Mouse (Mus musculus): ENCODE data around the gene Ercc2. TPM values are rescaled to one million over a fixed set of nuclear protein-coding genes. Genes with fewer than 3 reads are reported as not detected.

The Ercc2 gene
- total RNA-seq, 2 experiments from 2014 or later: 36.2 to 37.1 TPM

- no peak for DNase-seq
These were observed 27.9 kb downstream of the Ercc2 start for GRCm38 (mm10) chr7:19409753-19410152.

GRCm38 (mm10) chr7:19410766-19411344, 29.0 kb downstream of the Ercc2 start:
- no peak for DNase-seq

- DNase-seq: no peak
These were observed 30.0 kb downstream of the Ercc2 start for GRCm38 (mm10) chr7:19411783-19412182.

GRCm38 (mm10) chr7:19413525-19413924, 31.7 kb downstream of the Ercc2 start:
- no peak for DNase-seq

- DNase-seq: no peak
These were observed 34.8 kb downstream of the Ercc2 start for GRCm38 (mm10) chr7:19416590-19416989.

- DNase-seq: no peak
These were observed 38.3 kb downstream of the Ercc2 start for GRCm38 (mm10) chr7:19420121-19420520.

- DNase-seq: peak; percentile 76 to 84
These were observed 39.2 kb downstream of the Ercc2 start for GRCm38 (mm10) chr7:19420821-19421636.

- DNase-seq: no peak
These were observed 41.3 kb downstream of the Ercc2 start for GRCm38 (mm10) chr7:19423083-19423482.

- no peak for DNase-seq
These were observed 42.2 kb downstream of the Ercc2 start for GRCm38 (mm10) chr7:19424051-19424450.

GRCm38 (mm10) chr7:19426349-19426748, 44.5 kb downstream of the Ercc2 start:
- no peak for DNase-seq

GRCm38 (mm10) chr7:19426888-19427287, 45.1 kb downstream of the Ercc2 start:
- DNase-seq: no peak

- DNase-seq: no peak
These were observed 46.3 kb downstream of the Ercc2 start for GRCm38 (mm10) chr7:19427999-19428650.

GRCm38 (mm10) chr7:19429726-19430125, 47.9 kb downstream of the Ercc2 start:
- DNase-seq: no peak

- DNase-seq: peak in 1 of 2 experiments; percentile 29
These were observed 48.6 kb downstream of the Ercc2 start for GRCm38 (mm10) chr7:19430402-19430801.

GRCm38 (mm10) chr7:19432475-19432874, 50.7 kb downstream of the Ercc2 start:
- DNase-seq: no peak

GRCm38 (mm10) chr7:19436276-19436675, 54.5 kb downstream of the Ercc2 start:
- DNase-seq: no peak

- peak; percentile 56 to 68 for DNase-seq
These were observed 55.2 kb downstream of the Ercc2 start for GRCm38 (mm10) chr7:19437048-19437447.

GRCm38 (mm10) chr7:19441448-19442091, 59.8 kb downstream of the Ercc2 start:
- DNase-seq: no peak

- DNase-seq: peak; percentile 68 to 81
These were observed 61.5 kb downstream of the Ercc2 start for GRCm38 (mm10) chr7:19443344-19443743.

- DNase-seq: no peak
These were observed 63.0 kb downstream of the Ercc2 start for GRCm38 (mm10) chr7:19444801-19445200.

Data from layer of hippocampus, postnatal 36 days (tissue).